Mouse (Mus musculus) embryonic facial prominence, embryonic 11.5 days (tissue): ENCODE data around the gene Cd300lg. TPM values are rescaled to one million over a fixed set of nuclear protein-coding genes. Genes with fewer than 3 reads are reported as not detected.

Experiments
- ATAC-seq: fragments of 200-750 bp; cut with Nextera tagmentation; replicated peaks from 2 replicates; pipeline ENCODE4 v1.8.0; 2017; ENCODE audit warnings: low read depth; ENCODE audit not compliant: insufficient number of reproducible peaks, low FRiP score, low TSS enrichment
- DNase-seq: peaks from one replicate; pipeline ENCODE4 v3.0.0-alpha.2; 2015; ENCODE audit warnings: low spot score
- H3K27ac ChIP-seq: fragments of 300-500 bp; sonication (generic); replicated peaks from 2 replicates; pipeline ENCODE4 v1.5.1; 2014; ENCODE audit warnings: mild to moderate bottlenecking, low read depth, low read length, control low read depth
- H3K27me3 ChIP-seq: fragments of 300-500 bp; sonication (generic); 2 replicates; pipeline ENCODE4 v1.6.1; 2014; ENCODE audit warnings: mild to moderate bottlenecking, low read length, moderate library complexity, mixed read lengths; ENCODE audit not compliant: control insufficient read depth, insufficient read depth
- H3K36me3 ChIP-seq: fragments of 300-500 bp; sonication (generic); replicated peaks from 2 replicates; pipeline ENCODE4 v1.6.1; 2014; ENCODE audit warnings: low read depth, mild to moderate bottlenecking, low read length, moderate library complexity, mixed read lengths; ENCODE audit not compliant: control insufficient read depth, insufficient read depth
- H3K4me1 ChIP-seq: fragments of 300-500 bp; sonication (generic); 2 replicates; pipeline ENCODE4 v1.6.1; 2014; ENCODE audit warnings: low read length, mixed read lengths; ENCODE audit not compliant: control insufficient read depth, insufficient read depth
- H3K4me2 ChIP-seq: fragments of 300-500 bp; sonication (generic); 2 replicates; pipeline ENCODE4 v1.6.1; 2014; ENCODE audit warnings: low read depth, mild to moderate bottlenecking, control low read depth, low read length, moderate library complexity
- H3K4me3 ChIP-seq: fragments of 300-500 bp; sonication (generic); 2 replicates; pipeline ENCODE4 v1.5.1; 2014; ENCODE audit warnings: low read depth, low read length, control low read depth
- H3K9ac ChIP-seq: fragments of 300-500 bp; sonication (generic); replicated peaks from 2 replicates; pipeline ENCODE4 v1.6.1; 2014; ENCODE audit warnings: mild to moderate bottlenecking, control low read depth, low read length
- H3K9me3 ChIP-seq: fragments of 300-500 bp; sonication (generic); replicated peaks from 2 replicates; pipeline ENCODE4 v1.6.1; 2016; ENCODE audit warnings: mild to moderate bottlenecking, low read length, inconsistent platforms, mixed read lengths; ENCODE audit not compliant: control insufficient read depth
- WGBS: fragments of 180-500 bp; shearing (Covaris S2); extraction: QIAGEN DNeasy Blood & Tissue Kit; methylation state at CpG from one replicate; pipeline ENCODE4 v1.1.7; 2014; 5-methylcytosine and 5-hydroxymethylcytosine counted together
- polyA plus RNA-seq: library from polyadenylated mRNA; unstranded; fragments of >200 nt; fragmentation: Nextera tagmentation; extraction: Ambion mirVana; gene quantifications from 2 replicates; pipeline ENCODE4 v1.2.1, GENCODE M21; 2014

Gene Cd300lg
- polyA plus RNA-seq, 1 experiment from 2014 or later, result 0.17 TPM

- no peak overlapping the region for H3K4me3 ChIP-seq
- H3K9me3 ChIP-seq, result no peaks in the 10 kb centered on the region
- no peak overlapping the region for H3K4me2 ChIP-seq
- no peak overlapping the region for H3K9ac ChIP-seq
- H3K27me3 ChIP-seq, result no peaks in the 10 kb centered on the region
- no peak overlapping the region for H3K27ac ChIP-seq
- ATAC-seq, result no peak
- no peaks in the 10 kb centered on the region for H3K36me3 ChIP-seq
- DNase-seq, result no peak
- 86% methylated on average over 1 of the region's 1 CpGs for WGBS
- H3K4me1 ChIP-seq, result no peaks in the 10 kb centered on the region
These were observed 25.2 kb upstream of the Cd300lg start for GRCm38 (mm10) chr11:102016136-102016535.

DNA sequence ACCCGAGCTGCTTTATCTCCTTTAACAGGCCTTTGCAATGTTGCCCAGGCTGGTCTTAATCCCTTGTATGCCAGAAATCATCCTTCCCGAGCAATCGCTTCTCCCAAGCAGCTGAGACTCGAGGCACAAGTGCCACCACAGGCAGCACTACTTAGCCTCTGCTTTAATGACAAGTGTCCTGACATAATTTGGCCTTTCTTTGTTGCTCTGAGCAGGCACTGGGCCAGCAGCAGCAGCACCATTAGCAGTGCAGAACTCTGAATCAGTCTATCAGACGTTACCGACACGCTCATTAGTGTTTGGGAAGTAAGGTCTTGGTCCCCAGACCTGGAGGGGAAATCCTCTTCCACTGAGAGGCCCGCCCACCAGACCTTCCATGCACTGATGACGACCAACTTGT lies 21.6 kb upstream of the Cd300lg start:
- no peak overlapping the region for H3K4me3 ChIP-seq
- H3K9me3 ChIP-seq, result no peaks in the 10 kb centered on the region
- DNase-seq (no peak), ATAC-seq (no peak)
- H3K4me1 ChIP-seq, result no peaks in the 10 kb centered on the region
- H3K27ac ChIP-seq, result no peak overlapping the region
- H3K36me3 ChIP-seq, result no peaks in the 10 kb centered on the region
- no peaks in the 10 kb centered on the region for H3K27me3 ChIP-seq
- no peak overlapping the region for H3K9ac ChIP-seq
- H3K4me2 ChIP-seq, result no peak overlapping the region
- WGBS, result 76% methylated on average over 9 of the region's 9 CpGs

GRCm38 (mm10) chr11:102021196-102021595 lies 20.1 kb upstream of the Cd300lg start:
- Histone ChIP-seq H3K27me3 (no peaks in the 10 kb centered on the region; the same call in 1 of the 2 replicates), H3K4me1 (no peaks in the 10 kb centered on the region), H3K27ac (no peak overlapping the region), H3K4me2 (no peak overlapping the region), H3K9ac (no peak overlapping the region), H3K9me3 (no peaks in the 10 kb centered on the region), H3K4me3 (no peak overlapping the region), H3K36me3 (no peaks in the 10 kb centered on the region)
- DNase-seq (no peak), ATAC-seq (no peak)
- 65% methylated on average over 5 of the region's 5 CpGs for WGBS

- Histone ChIP-seq H3K9me3 (no peaks in the 10 kb centered on the region), H3K27me3 (no peaks in the 10 kb centered on the region; the same call in 1 of the 2 replicates), H3K4me3 (no peak overlapping the region), H3K4me1 (no peaks in the 10 kb centered on the region), H3K36me3 (no peaks in the 10 kb centered on the region), H3K27ac (no peak overlapping the region), H3K4me2 (no peak overlapping the region), H3K9ac (no peak overlapping the region)
- 80% methylated on average over 13 of the region's 13 CpGs for WGBS
- no peak for DNase-seq
- ATAC-seq, result no peak
These were observed 17.9 kb upstream of the Cd300lg start for GRCm38 (mm10) chr11:102023406-102023805.

GRCm38 (mm10) chr11:102024084-102024758 lies 17.1 kb upstream of the Cd300lg start:
- H3K4me2 ChIP-seq, result no peak overlapping the region
- no peak for ATAC-seq
- H3K27me3 ChIP-seq, result no peaks in the 10 kb centered on the region; the same call in 1 of the 2 replicates
- H3K4me1 ChIP-seq, result no peaks in the 10 kb centered on the region
- no peak for DNase-seq
- no peak overlapping the region for H3K27ac ChIP-seq
- no peaks in the 10 kb centered on the region for H3K36me3 ChIP-seq
- H3K9me3 ChIP-seq, result no peaks in the 10 kb centered on the region
- no peak overlapping the region for H3K4me3 ChIP-seq
- 81% methylated on average over 6 of the region's 6 CpGs for WGBS
- H3K9ac ChIP-seq, result no peak overlapping the region

- no peak overlapping the region for H3K4me2 ChIP-seq
- no peak overlapping the region for H3K4me3 ChIP-seq
- no peak overlapping the region for H3K27ac ChIP-seq
- 77% methylated on average over 4 of the region's 4 CpGs for WGBS
- no peaks in the 10 kb centered on the region for H3K4me1 ChIP-seq
- H3K27me3 ChIP-seq, result no peaks in the 10 kb centered on the region; the same call in 1 of the 2 replicates
- DNase-seq, result no peak
- no peak overlapping the region for H3K9ac ChIP-seq
- H3K9me3 ChIP-seq, result no peaks in the 10 kb centered on the region
- ATAC-seq, result no peak
- no peaks in the 10 kb centered on the region for H3K36me3 ChIP-seq
These were observed 16.4 kb upstream of the Cd300lg start for GRCm38 (mm10) chr11:102024875-102025274.

GRCm38 (mm10) chr11:102025354-102025753 lies 16.0 kb upstream of the Cd300lg start:
- no peaks in the 10 kb centered on the region for H3K9me3 ChIP-seq
- H3K27ac ChIP-seq, result no peak overlapping the region
- 35% methylated on average over 7 of the region's 7 CpGs for WGBS
- H3K4me1 ChIP-seq, result no peaks in the 10 kb centered on the region
- ATAC-seq (no peak), DNase-seq (no peak)
- no peak overlapping the region for H3K4me3 ChIP-seq
- H3K36me3 ChIP-seq, result no peaks in the 10 kb centered on the region
- no peak overlapping the region for H3K9ac ChIP-seq
- no peaks in the 10 kb centered on the region; the same call in 1 of the 2 replicates for H3K27me3 ChIP-seq
- no peak overlapping the region for H3K4me2 ChIP-seq

GRCm38 (mm10) chr11:102025991-102026660 lies 15.2 kb upstream of the Cd300lg start:
- H3K4me3 ChIP-seq, result peak overlapping the region; percentile 70
- H3K27me3 ChIP-seq, result no peaks in the 10 kb centered on the region; the same call in 1 of the 2 replicates
- ATAC-seq (no peak; the same call in 1 of the 2 replicates), DNase-seq (peak; percentile 49)
- peak overlapping the region; percentile 93 for H3K4me2 ChIP-seq
- H3K9ac ChIP-seq, result peak overlapping the region; percentile 73
- no peaks in the 10 kb centered on the region for H3K9me3 ChIP-seq
- whole genome bisulfite sequencing, result 3% methylated on average over 23 of the region's 23 CpGs
- H3K4me1 ChIP-seq, result no peaks in the 10 kb centered on the region
- no peaks in the 10 kb centered on the region for H3K36me3 ChIP-seq
- H3K27ac ChIP-seq, result peak overlapping the region; percentile 65
